Mouse (Mus musculus) liver, adult (tissue): Measurements from ENCODE around the gene Spock1.

Experiments used
- GATA4 ChIP-seq: IDR thresholded peaks from 2 replicates; pipeline ENCODE4 v1.6.1; 2014; ENCODE audit warnings: mild to moderate bottlenecking, low read length; ENCODE audit not compliant: insufficient replicate concordance

The Spock1 gene

DNA sequence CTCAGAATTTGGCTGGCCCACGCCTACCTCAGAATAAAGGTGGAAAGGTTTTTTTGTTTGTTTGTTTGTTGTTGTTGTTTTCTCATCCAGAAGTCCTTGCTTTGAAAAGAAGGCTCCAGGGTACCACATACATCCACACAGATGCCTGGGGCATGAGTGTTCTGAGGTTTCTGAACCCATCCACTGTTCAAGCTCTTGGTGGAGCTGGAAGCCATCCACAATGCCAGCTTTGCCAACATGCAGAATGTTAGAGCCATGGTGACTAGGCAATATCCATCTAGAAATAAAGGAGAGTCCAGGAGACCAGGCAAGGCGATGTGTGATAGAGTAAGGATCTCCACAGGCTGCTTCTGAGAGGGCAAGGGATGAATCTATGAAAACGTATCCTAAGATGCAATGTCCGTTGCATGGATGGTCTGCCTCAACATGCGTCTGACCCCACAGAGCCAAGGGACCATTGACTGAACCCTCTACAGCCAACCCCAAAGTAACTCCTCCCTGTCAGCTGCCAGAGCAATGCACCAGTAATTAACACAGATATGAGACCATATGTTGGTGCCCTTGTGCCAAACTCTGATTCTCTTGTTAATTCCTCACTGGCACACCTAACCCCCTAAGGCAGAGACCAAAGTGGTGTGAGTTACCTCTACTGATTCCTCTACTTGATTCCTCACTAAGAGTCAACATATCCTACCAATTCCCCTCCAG, 66.8 kb downstream of the Spock1 start:
- no peak for TF ChIP-seq GATA4

DNA sequence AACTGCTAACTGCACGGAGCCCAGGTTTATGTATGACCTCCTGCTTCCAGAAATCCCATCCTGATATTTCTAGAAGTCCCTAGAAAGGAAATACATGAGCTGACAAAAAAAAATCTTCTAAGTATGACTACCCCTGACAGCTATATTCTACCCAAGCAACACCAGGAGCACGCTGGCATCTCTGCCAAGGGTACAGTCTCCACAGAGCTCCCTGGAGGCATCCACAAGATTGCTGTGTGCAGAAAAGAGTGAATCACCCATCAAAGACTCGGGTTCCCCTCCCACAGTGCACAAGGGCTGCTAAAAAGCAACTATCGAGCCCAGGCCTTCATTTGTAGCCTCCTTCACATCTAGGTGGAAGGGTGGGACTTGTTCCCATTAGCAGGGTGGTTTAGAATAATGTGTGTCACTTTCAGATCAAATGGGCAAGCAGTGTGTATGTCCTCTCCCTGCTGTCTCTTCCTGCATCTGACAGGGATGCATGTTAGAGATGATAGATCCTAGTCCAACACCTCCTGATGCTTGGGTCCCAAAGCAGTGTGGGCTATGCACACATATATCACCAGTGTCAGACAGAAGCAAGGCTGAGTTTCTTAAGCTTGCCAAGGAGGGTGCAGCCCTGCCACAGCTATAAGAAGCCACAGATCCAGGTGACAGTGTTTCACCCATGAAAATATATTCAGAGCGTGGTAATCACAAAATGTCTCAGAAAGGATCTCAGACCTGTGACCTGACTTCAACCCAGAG, 70.3 kb downstream of the Spock1 start:
- TF ChIP-seq GATA4 = no peak

DNA sequence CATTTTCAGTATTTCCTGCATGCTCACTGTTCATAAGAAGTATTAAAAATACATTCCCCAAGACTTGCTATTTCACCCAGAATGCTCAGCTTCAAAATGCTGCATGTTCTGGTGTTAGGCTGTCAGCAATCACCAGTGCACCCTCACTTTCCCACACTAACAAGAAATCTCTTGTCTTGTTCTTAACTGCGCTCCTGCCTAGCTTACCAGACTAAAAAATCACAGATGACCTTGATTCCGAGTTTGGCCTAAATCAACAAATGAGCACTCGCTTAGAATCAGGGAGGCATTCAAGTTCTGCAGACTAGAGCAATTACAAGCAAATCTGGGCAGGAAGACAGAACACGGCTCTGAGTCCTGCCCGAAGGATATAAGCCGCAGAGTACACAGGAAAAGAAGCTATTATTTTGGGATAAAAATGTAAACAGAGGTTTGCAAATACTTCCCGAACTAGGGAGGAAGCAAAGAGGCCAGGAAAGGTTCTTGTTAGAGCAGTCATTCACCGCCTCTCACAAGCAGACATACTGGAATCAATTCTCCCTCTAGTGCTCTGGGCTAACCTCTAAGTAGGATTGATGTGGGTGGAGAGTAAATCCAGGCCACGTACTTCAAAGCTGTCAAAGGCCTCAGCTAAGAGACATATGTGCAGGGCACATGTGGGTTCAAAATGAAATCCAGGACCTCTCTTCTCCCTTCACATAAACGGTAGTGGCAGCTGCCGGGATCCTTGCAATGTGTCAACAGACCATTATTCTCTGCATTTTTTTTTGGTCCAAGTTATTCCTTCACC, 76.6 kb downstream of the Spock1 start:
- no peak for TF ChIP-seq GATA4

GRCm38 (mm10) chr13:57830896-57831295, 77.2 kb downstream of the Spock1 start:
- no peak for TF ChIP-seq GATA4

GRCm38 (mm10) chr13:57830091-57830490, 78.0 kb downstream of the Spock1 start:
- TF ChIP-seq GATA4 = no peak

DNA sequence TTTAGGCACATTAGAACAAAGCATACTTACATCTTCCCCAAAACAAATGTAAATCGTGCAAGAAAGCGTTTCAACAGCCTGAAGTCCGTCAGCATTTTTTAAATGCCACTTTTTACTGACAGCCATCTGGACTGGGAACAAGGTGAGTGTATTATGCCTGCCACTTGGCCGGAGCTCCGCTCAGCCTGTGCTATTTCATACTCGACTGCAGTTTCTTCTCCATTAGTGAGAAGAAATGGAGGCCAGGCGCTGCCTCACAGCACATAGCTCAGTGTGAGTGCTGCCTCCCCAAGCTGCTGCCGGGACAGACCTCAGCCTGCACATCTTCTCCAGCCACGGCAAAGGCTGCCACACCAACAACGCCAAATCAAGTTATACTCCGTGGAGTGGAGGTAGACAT, 91.9 kb downstream of the Spock1 start:
- TF ChIP-seq GATA4 = no peak

GRCm38 (mm10) chr13:57812643-57813042, 95.5 kb downstream of the Spock1 start:
- no peak for TF ChIP-seq GATA4

DNA sequence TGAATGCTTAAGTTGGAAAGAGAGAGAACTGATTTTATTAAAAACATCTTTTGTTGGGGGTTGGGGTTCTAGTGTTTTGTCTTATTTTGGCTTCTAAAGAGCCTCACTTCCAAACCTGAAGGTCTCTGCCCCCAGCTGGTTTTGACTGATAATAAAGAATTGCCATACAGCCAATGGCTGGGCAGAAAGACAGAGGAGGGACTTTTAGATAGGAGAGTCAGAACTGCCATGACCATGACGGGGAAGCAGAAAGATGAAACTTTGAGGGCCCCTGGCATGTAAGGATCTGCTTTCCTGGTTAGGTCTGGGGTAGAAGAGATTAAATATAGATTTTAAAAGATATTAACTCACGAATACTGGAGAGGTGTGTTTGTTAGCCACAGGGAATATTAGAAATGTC, 96.9 kb downstream of the Spock1 start:
- TF ChIP-seq GATA4 = no peak

DNA sequence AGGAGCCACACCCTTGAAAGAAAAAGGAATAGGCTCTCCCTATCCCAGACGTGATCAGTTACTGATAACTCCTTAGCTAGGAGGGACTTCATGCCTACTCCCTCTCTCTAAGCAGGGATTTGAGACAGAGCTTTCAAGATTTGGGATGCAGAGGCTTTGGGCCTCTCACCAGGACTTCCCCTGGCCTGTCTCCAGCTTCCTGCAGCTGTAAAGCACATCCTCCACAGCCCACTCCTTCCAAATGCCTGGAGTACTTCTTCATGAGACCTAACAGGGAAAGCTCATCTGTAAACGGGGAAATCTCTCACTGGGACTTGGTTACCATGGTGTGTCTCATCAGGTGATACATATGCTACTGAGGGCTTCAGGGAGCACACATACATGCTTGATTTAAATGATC, 97.3 kb downstream of the Spock1 start:
- TF ChIP-seq GATA4 = no peak

GRCm38 (mm10) chr13:57810083-57810482, 98.0 kb downstream of the Spock1 start:
- TF ChIP-seq GATA4 = no peak

GRCm38 (mm10) chr13:57809603-57810002, 98.5 kb downstream of the Spock1 start:
- no peak for TF ChIP-seq GATA4

DNA sequence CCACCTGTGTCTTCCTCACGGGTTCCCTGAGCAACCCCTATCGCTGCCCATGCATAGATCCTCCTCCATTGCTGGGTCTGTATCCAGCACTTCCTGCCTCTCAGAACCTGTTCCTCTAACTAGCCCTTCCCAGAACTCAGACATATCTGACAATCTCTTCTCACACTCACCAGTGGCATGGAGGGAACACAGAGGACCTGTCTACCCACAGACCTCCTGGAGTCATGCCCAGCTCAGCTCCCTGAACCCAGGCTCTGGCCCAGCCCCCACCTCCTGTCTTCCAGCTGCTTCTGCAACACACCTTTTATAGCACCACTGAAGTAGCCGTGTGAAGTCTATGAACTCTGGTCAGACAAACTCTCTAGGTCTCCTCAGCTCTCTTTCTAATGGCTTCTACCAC, 101.3 kb downstream of the Spock1 start:
- no peak for TF ChIP-seq GATA4

GRCm38 (mm10) chr13:57806301-57806700, 101.8 kb downstream of the Spock1 start:
- no peak for TF ChIP-seq GATA4

GRCm38 (mm10) chr13:57798633-57799032, 109.5 kb downstream of the Spock1 start:
- no peak for TF ChIP-seq GATA4

- no peak for TF ChIP-seq GATA4
These were observed 111.0 kb downstream of the Spock1 start for GRCm38 (mm10) chr13:57796951-57797692.
